Mouse (Mus musculus): Measurements from ENCODE around the gene Dip2c. TPM values are rescaled to one million over a fixed set of nuclear protein-coding genes. Genes with fewer than 3 reads are reported as not detected.

Dip2c gene
- 2.4 TPM for total RNA-seq (2023)

DNA sequence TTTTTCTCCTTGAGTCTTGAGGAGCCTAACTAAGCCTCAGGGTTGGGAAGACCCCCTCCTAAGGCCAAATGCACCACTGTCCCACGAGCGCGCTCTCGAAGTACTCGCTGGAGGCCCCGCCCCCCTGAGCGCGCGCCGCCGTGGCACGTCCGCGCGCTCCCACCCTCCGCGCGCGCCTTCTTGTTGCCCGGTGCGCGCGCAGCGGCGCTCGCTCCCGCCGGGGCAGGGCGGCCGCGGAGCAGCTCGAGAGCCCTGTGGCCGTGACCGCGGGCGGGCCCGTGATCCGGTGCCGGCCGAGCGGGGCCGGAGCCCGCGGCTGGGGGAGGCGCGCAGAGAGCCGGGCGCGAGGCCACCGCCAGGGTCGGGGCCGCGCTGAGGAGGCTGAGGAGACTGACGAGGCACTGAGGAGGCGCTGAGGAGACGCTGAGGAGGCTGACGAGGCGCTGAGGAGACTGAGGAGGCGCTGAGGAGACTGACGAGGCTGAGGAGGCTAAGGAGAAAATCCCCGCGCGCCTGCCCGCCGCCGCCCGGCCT, at the start of gene Dip2c:
Dip2c (plus strand) TSS at position 207 of the 534 bp plus-strand sequence.

Other genes starting within 250 kb of the Dip2c start
- 65.9 TPM for gene Larp4b, start 182.6 kb upstream of the Dip2c start, total RNA-seq (2023)